Mouse (Mus musculus): ENCODE data around the gene Twist2.

Gene Twist2

DNA sequence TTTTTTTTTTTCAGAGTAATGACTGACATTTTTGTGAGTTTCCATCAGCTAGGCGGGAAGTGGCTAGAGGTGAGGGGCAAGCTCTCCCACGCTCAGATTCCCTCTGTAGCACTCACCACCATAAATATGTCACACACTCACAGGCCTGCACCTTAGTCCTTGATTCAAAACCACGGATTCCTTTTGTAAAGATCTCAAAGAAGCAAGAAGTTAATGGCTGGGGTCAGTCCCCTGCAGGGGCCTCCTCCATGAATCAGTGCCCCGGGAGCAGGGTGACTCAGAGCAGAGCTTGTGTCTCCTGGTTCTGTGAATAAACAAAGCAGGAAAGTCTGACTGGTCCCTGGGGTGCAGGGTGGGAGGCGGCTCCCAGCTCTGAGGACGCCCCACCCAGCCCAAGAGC lies 15.3 kb downstream of the Twist2 start:
- no peak for DNase-seq (ENCODE audit: low spot score in 2 of 2)

DNA sequence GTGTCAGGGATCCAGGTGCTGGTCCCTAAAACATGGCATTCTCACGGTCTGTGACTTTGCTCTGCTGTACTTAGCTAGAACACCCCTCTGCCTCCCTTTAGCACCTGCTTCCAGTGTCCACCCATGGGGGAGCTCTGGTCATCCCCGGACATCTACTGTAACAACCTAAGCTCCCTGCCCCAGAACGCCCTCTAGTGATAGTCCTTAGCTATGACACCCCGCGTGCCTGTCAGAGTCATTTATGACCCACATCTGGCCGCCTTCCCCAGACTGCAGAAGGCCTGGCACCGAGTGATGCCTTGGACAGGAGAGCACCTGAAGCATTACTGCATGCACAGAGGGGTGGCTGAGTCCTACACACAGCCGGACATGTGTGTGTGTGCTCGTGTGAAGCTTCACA lies 18.0 kb downstream of the Twist2 start:
- no peak for DNase-seq (ENCODE audit: low spot score in 2 of 2)

- DNase-seq (ENCODE audit: low spot score in 2 of 2) = no peak
These were observed 19.3 kb downstream of the Twist2 start for GRCm38 (mm10) chr1:91820531-91820930.

DNA sequence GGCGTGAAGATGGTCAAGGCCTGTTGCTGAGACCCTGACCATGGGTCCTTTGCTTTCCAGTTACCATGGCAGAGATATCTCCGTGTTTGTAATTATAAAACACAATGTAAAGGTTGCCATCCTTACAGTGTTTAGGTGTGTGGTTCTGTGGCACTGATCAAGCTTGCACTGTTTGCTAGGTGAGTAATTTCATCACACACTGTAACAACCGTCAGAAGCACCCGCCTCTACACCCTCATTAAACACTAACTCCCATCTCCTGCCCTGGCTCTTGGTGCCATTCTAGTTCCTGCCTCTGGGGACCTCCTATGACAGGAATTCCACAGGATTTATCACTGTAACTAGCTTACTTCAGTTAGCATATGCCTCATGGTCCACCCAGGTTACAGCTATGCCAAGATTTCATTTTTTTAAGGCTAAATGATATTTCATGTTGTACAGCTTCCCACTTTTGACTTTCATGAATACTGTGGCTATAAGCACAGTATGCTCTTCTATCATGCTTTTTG lies 21.1 kb downstream of the Twist2 start:
- no peak for DNase-seq (ENCODE audit: low spot score in 2 of 2)

- DNase-seq (ENCODE audit: low spot score in 2 of 2) = no peak
These were observed 22.3 kb downstream of the Twist2 start for GRCm38 (mm10) chr1:91823530-91823929.

DNA sequence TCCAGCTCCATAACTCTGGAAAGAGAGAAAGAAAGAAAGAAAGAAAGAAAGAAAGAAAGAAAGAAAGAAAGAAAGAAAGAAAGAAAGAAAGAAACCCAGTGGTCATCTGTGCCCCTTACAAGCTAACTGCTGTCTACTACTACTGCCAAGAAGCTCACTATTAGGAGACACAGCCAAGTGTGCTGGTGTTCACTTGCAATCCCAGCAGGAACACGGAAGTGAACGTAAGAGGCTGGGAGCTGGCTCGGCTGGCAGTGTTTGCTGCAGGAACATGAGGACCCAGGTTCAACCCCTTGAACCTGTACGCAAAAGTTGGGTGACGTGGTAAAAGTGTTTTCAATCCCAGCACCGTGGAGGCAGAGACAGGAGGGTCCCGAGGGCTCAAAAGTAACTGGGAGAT lies 22.7 kb downstream of the Twist2 start:
- DNase-seq (ENCODE audit: low spot score in 2 of 2) = no peak

DNA sequence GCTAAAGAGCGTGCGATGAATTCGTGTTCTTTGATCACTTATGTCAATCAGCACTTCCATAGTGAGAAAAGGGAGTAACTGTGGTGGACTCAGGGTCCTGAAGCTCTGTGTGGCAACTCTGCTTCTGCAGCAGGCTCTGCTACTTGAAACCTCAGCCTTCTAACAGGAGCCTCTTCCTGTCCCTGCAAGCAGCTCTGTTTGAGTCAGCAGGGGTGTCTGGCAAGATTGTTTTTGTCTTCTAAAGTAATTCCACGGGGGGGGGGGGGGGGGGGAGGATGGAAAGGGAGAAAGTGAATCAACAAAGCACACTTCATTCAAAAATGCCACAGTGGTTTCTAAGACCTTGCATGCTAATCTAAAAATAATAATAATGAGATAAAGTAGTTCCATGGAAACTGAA lies 24.0 kb downstream of the Twist2 start:
- no peak for DNase-seq (ENCODE audit: low spot score in 2 of 2)

DNA sequence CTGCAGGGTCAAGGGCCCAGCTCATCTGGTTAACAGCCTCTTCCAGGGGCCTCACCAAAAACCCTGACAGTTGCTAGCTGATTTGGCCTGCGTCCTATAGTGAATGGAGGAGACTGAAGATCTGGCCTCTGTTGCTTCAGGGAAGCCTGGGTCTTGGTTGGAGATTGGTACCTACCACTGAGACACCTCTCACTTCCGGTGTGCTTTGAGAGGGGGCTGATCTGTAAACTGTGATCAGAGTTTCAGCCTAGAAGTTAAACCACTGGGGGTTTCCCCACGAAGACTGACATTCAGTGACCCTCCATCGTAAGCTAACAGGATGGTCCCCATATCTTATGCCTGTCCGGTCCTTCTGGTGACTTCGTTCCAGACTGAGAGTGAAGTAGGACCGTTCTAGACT lies 30.7 kb downstream of the Twist2 start:
- no peak for DNase-seq (ENCODE audit: low spot score in 2 of 2)

DNA sequence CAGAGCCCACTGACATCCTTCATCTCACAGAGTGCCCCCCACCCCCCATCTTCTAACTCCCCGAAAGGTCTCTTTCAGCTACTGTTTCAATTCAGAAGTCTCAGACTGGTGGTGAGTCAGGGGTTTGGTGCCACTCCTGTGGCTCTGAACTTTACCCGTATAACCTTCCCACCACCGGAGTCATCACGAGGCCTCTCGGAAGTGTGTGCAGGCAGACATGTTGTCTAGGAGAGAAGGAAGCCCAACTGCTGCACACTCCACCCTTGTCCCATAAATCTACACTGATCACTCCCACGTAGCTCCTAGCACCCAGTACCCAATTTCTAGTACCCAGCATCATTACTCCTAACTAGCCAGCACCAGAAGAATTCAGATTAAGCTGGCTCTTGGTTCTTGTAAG lies 38.3 kb downstream of the Twist2 start:
- no peak for DNase-seq (ENCODE audit: low spot score in 2 of 2)

- no peak for DNase-seq (ENCODE audit: low spot score in 2 of 2)
These were observed 38.7 kb downstream of the Twist2 start for GRCm38 (mm10) chr1:91839979-91840378.

- DNase-seq (ENCODE audit: low spot score in 2 of 2) = no peak
These were observed 43.0 kb downstream of the Twist2 start for GRCm38 (mm10) chr1:91844236-91844635.

DNA sequence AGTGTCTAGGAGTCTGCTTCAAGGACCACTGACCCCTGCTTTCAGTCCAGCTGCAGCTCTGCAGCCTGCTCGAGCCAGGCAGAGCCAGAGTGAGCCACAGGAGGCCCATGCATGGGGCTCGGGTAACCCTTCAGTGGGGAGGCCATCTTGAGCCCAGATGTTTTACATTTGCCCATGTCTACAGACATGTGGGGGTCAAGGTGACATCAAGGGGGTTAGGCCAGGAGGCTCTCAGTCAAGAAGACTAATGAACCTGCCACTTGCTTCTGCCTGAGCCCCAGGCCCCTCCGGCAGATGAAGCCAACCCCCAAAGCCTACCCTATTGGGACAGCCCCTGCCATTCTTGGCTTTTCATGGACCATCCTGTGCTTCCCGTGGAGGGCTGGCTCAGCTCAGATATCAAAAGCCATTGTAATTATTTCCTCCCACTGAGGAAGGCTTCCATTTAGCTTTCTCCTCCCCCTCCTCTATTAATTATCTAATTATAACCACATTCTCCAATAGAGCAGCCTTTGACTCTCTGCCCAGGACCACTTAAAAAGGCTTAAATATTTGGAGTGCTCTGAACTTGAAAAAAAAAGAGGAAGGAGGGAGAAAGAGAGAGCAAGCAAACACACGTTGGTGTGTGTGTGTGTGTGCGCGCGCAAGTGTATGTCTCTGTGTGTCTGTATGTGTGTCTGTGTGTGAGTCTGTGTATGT lies 43.6 kb downstream of the Twist2 start:
- no peak for DNase-seq (ENCODE audit: low spot score in 2 of 2)

DNA sequence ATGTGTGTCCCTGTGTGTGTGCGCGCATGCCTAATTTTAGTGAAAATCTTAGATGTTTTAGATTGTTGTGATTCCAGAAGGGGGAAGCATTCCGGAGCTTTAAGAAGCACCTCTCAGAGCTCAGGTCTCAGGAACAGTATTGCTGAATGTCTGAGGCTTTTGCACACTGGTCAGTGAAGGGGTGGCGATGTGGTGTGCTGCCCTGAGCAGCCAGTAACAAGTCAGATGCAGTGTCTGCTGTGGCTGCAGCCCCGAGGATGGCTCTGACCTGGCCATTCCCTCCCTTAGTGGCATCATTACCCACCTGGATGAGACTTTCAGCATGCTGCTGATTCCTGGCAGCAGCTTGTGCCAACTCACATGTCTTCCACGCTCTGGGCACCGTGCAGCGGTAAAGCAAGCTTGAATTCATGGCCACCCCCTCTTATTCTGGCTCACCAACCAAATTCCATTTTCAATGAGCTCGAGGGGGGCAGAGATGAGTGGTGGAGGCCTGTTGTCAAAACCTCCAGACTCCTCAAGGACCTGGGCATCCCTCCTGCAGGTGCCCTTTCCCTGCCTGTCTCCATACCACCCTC lies 44.2 kb downstream of the Twist2 start:
- no peak for DNase-seq (ENCODE audit: low spot score in 2 of 2)

GRCm38 (mm10) chr1:91851300-91851699 lies 50.0 kb downstream of the Twist2 start:
- DNase-seq (ENCODE audit: low spot score in 2 of 2) = no peak

- DNase-seq (ENCODE audit: low spot score in 2 of 2) = no peak
These were observed 55.8 kb downstream of the Twist2 start for GRCm38 (mm10) chr1:91856771-91857664.

GRCm38 (mm10) chr1:91858101-91858790 lies 57.0 kb downstream of the Twist2 start:
- no peak for DNase-seq (ENCODE audit: low spot score in 2 of 2)

DNA sequence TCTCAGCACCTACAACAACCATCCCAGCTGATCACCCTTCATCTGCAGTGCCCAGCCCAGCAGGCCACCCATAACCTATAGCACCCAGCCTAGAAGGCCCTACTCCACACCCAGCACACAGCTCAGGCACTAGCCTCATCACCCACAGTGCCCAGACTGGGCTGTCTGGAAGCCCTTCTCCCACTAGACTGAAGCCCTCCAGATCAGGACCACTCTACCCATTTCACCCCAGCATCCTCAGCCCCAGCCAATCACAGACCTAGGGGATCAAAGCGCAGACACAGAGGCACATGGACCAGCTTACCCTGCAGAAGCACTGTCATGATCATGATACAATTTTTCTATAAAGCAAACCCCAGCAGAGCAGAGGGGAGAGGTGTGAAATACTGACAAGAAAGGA lies 57.6 kb downstream of the Twist2 start:
- DNase-seq (ENCODE audit: low spot score in 2 of 2) = no peak

- no peak for DNase-seq (ENCODE audit: low spot score in 2 of 2)
These were observed 60.2 kb downstream of the Twist2 start for GRCm38 (mm10) chr1:91861511-91861910.

GRCm38 (mm10) chr1:91866001-91866400 lies 64.7 kb downstream of the Twist2 start:
- no peak for DNase-seq (ENCODE audit: low spot score in 2 of 2)

GRCm38 (mm10) chr1:91871101-91871500 lies 69.8 kb downstream of the Twist2 start:
- no peak for DNase-seq (ENCODE audit: low spot score in 2 of 2)

- no peak for DNase-seq (ENCODE audit: low spot score in 2 of 2)
These were observed 71.3 kb downstream of the Twist2 start for GRCm38 (mm10) chr1:91872388-91873059.

Data from natural killer cell, adult 2 months (primary cell).